Mouse (Mus musculus) NIH3T3 (cell line): Measurements from ENCODE around the gene Lemd1.
"Not testable (repeated sequence)": the region's sequence is repeated elsewhere in the genome, so short reads cannot be mapped to it uniquely, and the experiment has no call there.

ENCODE experiments used
- DNase-seq: peaks from one replicate; pipeline ENCODE4 v3.0.0-alpha.2; 2012; ENCODE audit warnings: low read depth

The Lemd1 gene

GRCm38 (mm10) chr1:132191093-132191785, at the start of gene Lemd1, which contains the start of gene AC124108.1:
Lemd1 (plus strand) TSS chr1:132191431.
AC124108.1 (plus strand) TSS chr1:132191457.
- DNase-seq = no peak

GRCm38 (mm10) chr1:132141753-132142152, 49.5 kb upstream of the Lemd1 start:
- DNase-seq = no peak

GRCm38 (mm10) chr1:132143079-132143478, 48.2 kb upstream of the Lemd1 start:
- DNase-seq = no peak

- DNase-seq = no peak
Observed at GRCm38 (mm10) chr1:132143730-132144129, 47.5 kb upstream of the Lemd1 start.

GRCm38 (mm10) chr1:132144223-132144622, 47.0 kb upstream of the Lemd1 start:
- peak; percentile 62 for DNase-seq

- DNase-seq = no peak
Observed at GRCm38 (mm10) chr1:132144837-132145236, 46.4 kb upstream of the Lemd1 start.

GRCm38 (mm10) chr1:132145973-132146685, 45.1 kb upstream of the Lemd1 start:
- DNase-seq = peak; percentile 74

- no peak for DNase-seq
Observed at GRCm38 (mm10) chr1:132149410-132149809, 41.8 kb upstream of the Lemd1 start.

- DNase-seq = peak; percentile 71
Observed at GRCm38 (mm10) chr1:132150171-132150570, 41.1 kb upstream of the Lemd1 start.

GRCm38 (mm10) chr1:132150817-132151601, 40.2 kb upstream of the Lemd1 start:
- DNase-seq = no peak

GRCm38 (mm10) chr1:132151908-132152307, 39.3 kb upstream of the Lemd1 start:
- peak; percentile 50 for DNase-seq

- DNase-seq = no peak
Observed at GRCm38 (mm10) chr1:132153086-132153690, 38.0 kb upstream of the Lemd1 start.

- DNase-seq = peak; percentile 69
Observed at GRCm38 (mm10) chr1:132153691-132154090, 37.5 kb upstream of the Lemd1 start.

GRCm38 (mm10) chr1:132155737-132156136, 35.5 kb upstream of the Lemd1 start:
- peak; percentile 96 for DNase-seq

- peak; percentile 91 for DNase-seq
Observed at GRCm38 (mm10) chr1:132157016-132157781, 34.0 kb upstream of the Lemd1 start.

- no peak for DNase-seq
Observed at GRCm38 (mm10) chr1:132157808-132158207, 33.4 kb upstream of the Lemd1 start.

GRCm38 (mm10) chr1:132158741-132159140, 32.5 kb upstream of the Lemd1 start:
- DNase-seq = peak; percentile 71

- no peak for DNase-seq
Observed at GRCm38 (mm10) chr1:132159681-132160080, 31.6 kb upstream of the Lemd1 start.

- no peak for DNase-seq
Observed at GRCm38 (mm10) chr1:132161211-132161880, 29.9 kb upstream of the Lemd1 start.

- not testable (repeated sequence) for DNase-seq
Observed at GRCm38 (mm10) chr1:132162618-132163017, 28.6 kb upstream of the Lemd1 start.
